Mouse (Mus musculus) spleen, adult 2 months (tissue): ENCODE measurements around the gene Cyp46a1. TPM values are rescaled to one million over a fixed set of nuclear protein-coding genes. Genes with fewer than 3 reads are reported as not detected.

Source experiments
- DNase-seq, 2 experiments: peaks; one replicate each; pipeline versions ENCODE4 v3.0.0 to v3.0.0-alpha.2; 2012 to 2021; ENCODE audit warnings: low spot score in 2 of 2, low read depth in 1 of 2
- H3K27ac ChIP-seq: fragments of 200-500 bp; 2 replicates; pipeline ENCODE4 v1.5.1; 2012; ENCODE audit warnings: low read length, inconsistent platforms; ENCODE audit not compliant: insufficient read depth
- H3K27me3 ChIP-seq: fragments of 200-500 bp; 2 replicates; pipeline ENCODE4 v1.6.1; 2012; ENCODE audit warnings: mild to moderate bottlenecking, moderate library complexity, low read length, inconsistent platforms; ENCODE audit not compliant: control insufficient read depth, insufficient read depth
- H3K36me3 ChIP-seq: fragments of 200-500 bp; 2 replicates; pipeline ENCODE4 v1.6.1; 2012; ENCODE audit warnings: mild to moderate bottlenecking, low read length, inconsistent platforms; ENCODE audit not compliant: control insufficient read depth, insufficient read depth
- H3K4me1 ChIP-seq: fragments of 200-500 bp; 2 replicates; pipeline ENCODE4 v1.6.1; 2011; ENCODE audit warnings: inconsistent platforms; ENCODE audit not compliant: control insufficient read depth, insufficient read depth, insufficient read length
- H3K4me3 ChIP-seq: fragments of 200-500 bp; 2 replicates; pipeline ENCODE4 v1.5.1; 2011; ENCODE audit warnings: mild to moderate bottlenecking, inconsistent platforms; ENCODE audit not compliant: insufficient read depth, insufficient read length; ENCODE audit errors: extremely low read depth
- CTCF ChIP-seq: fragments of 200-500 bp; IDR thresholded peaks from 2 replicates; pipeline ENCODE4 v1.5.1; 2011; ENCODE audit warnings: mild to moderate bottlenecking, inconsistent platforms; ENCODE audit not compliant: insufficient read depth, insufficient read length, insufficient replicate concordance; ENCODE audit errors: extremely low read depth
- POLR2A ChIP-seq: fragments of 200-500 bp; IDR thresholded peaks from 2 replicates; pipeline ENCODE4 v1.6.1; 2011; ENCODE audit warnings: low read depth, low read length, inconsistent platforms
- WGBS: fragments of 180-500 bp; shearing (Covaris S2); methylation state at CpG from one replicate; pipeline ENCODE4 v1.1.7; 2018; 5-methylcytosine and 5-hydroxymethylcytosine counted together
- polyA plus RNA-seq: library from polyadenylated mRNA; depleted of rRNA; stranded (reverse); fragments of >200 nt; gene quantifications from 2 replicates; pipeline ENCODE4 v1.2.3, GENCODE M21; 2012

Cyp46a1 gene
- polyA plus RNA-seq, 1 experiment = 3.7 TPM

GRCm38 (mm10) chr12:108292419-108292818 lies 41.8 kb upstream of the Cyp46a1 start:
- Histone ChIP-seq H3K4me1 (no peaks in the 10 kb centered on the region), H3K27ac (no peak overlapping the region), H3K27me3 (no peaks in the 10 kb centered on the region), H3K36me3 (no peaks in the 10 kb centered on the region), H3K4me3 (no peak overlapping the region)
- TF ChIP-seq POLR2A = no peak
- DNase-seq = no peak
- WGBS = 44% methylated on average over 9 of the region's 9 CpGs

GRCm38 (mm10) chr12:108292957-108293356 lies 41.2 kb upstream of the Cyp46a1 start:
- Histone ChIP-seq H3K27me3 (no peaks in the 10 kb centered on the region), H3K4me1 (no peaks in the 10 kb centered on the region), H3K36me3 (no peaks in the 10 kb centered on the region), H3K27ac (no peak overlapping the region), H3K4me3 (no peak overlapping the region)
- 4% methylated on average over 8 of the region's 8 CpGs for WGBS
- TF ChIP-seq POLR2A (no peak), CTCF (peak; percentile 82; the same call in 1 of the 2 replicates)
- peak in 1 of 2 experiments; percentile 49 for DNase-seq

GRCm38 (mm10) chr12:108294620-108295019 lies 39.6 kb upstream of the Cyp46a1 start:
- H3K27ac ChIP-seq = no peak overlapping the region
- no peak overlapping the region for H3K4me3 ChIP-seq
- H3K4me1 ChIP-seq = no peaks in the 10 kb centered on the region
- H3K27me3 ChIP-seq = no peaks in the 10 kb centered on the region
- TF ChIP-seq POLR2A (no peak), CTCF (no peak)
- 79% methylated on average over 3 of the region's 3 CpGs for WGBS
- no peaks in the 10 kb centered on the region for H3K36me3 ChIP-seq
- no peak for DNase-seq

- no peak overlapping the region for H3K27ac ChIP-seq
- no peaks in the 10 kb centered on the region for H3K4me1 ChIP-seq
- H3K4me3 ChIP-seq = no peak overlapping the region
- DNase-seq = no peak
- no peak for TF ChIP-seq POLR2A
- no peak for TF ChIP-seq CTCF
- H3K36me3 ChIP-seq = no peaks in the 10 kb centered on the region
- WGBS = 77% methylated on average over 6 of the region's 6 CpGs
- H3K27me3 ChIP-seq = no peaks in the 10 kb centered on the region
Measured at GRCm38 (mm10) chr12:108297033-108297432, 37.1 kb upstream of the Cyp46a1 start.

GRCm38 (mm10) chr12:108301006-108301405 lies 33.2 kb upstream of the Cyp46a1 start:
- Histone ChIP-seq H3K4me3 (no peak overlapping the region), H3K36me3 (no peaks in the 10 kb centered on the region), H3K27me3 (no peaks in the 10 kb centered on the region; the same call in 1 of the 2 replicates), H3K27ac (no peak overlapping the region), H3K4me1 (no peaks in the 10 kb centered on the region)
- no peak for DNase-seq
- 84% methylated on average over 6 of the region's 6 CpGs for WGBS
- TF ChIP-seq POLR2A (no peak), CTCF (no peak)

GRCm38 (mm10) chr12:108303778-108304365 lies 30.3 kb upstream of the Cyp46a1 start:
- no peak overlapping the region for H3K27ac ChIP-seq
- H3K4me3 ChIP-seq = no peak overlapping the region
- no peaks in the 10 kb centered on the region for H3K4me1 ChIP-seq
- no peak for DNase-seq
- TF ChIP-seq POLR2A (no peak), CTCF (no peak)
- no peaks in the 10 kb centered on the region for H3K36me3 ChIP-seq
- H3K27me3 ChIP-seq = peaks cover 6% of the 10 kb centered on the region
- 50% methylated on average over 6 of the region's 6 CpGs for WGBS

GRCm38 (mm10) chr12:108305172-108305571 lies 29.0 kb upstream of the Cyp46a1 start:
- H3K4me1 ChIP-seq = no peaks in the 10 kb centered on the region
- DNase-seq = no peak
- TF ChIP-seq CTCF (no peak), POLR2A (no peak)
- peaks cover 6% of the 10 kb centered on the region for H3K27me3 ChIP-seq
- WGBS = 69% methylated on average over 8 of the region's 8 CpGs
- H3K36me3 ChIP-seq = no peaks in the 10 kb centered on the region
- H3K4me3 ChIP-seq = no peak overlapping the region
- H3K27ac ChIP-seq = no peak overlapping the region
